Mouse (Mus musculus): ENCODE data around the gene Tmem52b.

Tmem52b gene

GRCm38 (mm10) chr6:129532556-129532941 lies 20.2 kb downstream of the Tmem52b start:
- peak; percentile 33 for DNase-seq

- DNase-seq = peak; percentile 82
Observed at GRCm38 (mm10) chr6:129532942-129533860, 20.8 kb downstream of the Tmem52b start, which contains the start of gene Gabarapl1. Gabarapl1 (plus strand) TSS chr6:129533160.

GRCm38 (mm10) chr6:129534057-129534456 lies 21.7 kb downstream of the Tmem52b start:
- no peak for DNase-seq

GRCm38 (mm10) chr6:129534627-129535190 lies 22.4 kb downstream of the Tmem52b start:
- DNase-seq = no peak

GRCm38 (mm10) chr6:129535723-129536122 lies 23.4 kb downstream of the Tmem52b start:
- DNase-seq = no peak

- no peak for DNase-seq
Observed at GRCm38 (mm10) chr6:129538555-129538954, 26.2 kb downstream of the Tmem52b start.

GRCm38 (mm10) chr6:129541931-129542330 lies 29.6 kb downstream of the Tmem52b start:
- no peak for DNase-seq

GRCm38 (mm10) chr6:129542540-129542939 lies 30.2 kb downstream of the Tmem52b start:
- DNase-seq = no peak

- DNase-seq = peak; percentile 47
Observed at GRCm38 (mm10) chr6:129543709-129544606, 31.6 kb downstream of the Tmem52b start.

GRCm38 (mm10) chr6:129547277-129547676 lies 34.9 kb downstream of the Tmem52b start:
- no peak for DNase-seq

GRCm38 (mm10) chr6:129548009-129548408 lies 35.7 kb downstream of the Tmem52b start:
- DNase-seq = no peak

GRCm38 (mm10) chr6:129557298-129558023 lies 45.1 kb downstream of the Tmem52b start:
- DNase-seq = no peak

- peak; percentile 56 for DNase-seq
Observed at GRCm38 (mm10) chr6:129558946-129559640, 46.7 kb downstream of the Tmem52b start.

GRCm38 (mm10) chr6:129559641-129560027 lies 47.3 kb downstream of the Tmem52b start:
- DNase-seq = no peak

GRCm38 (mm10) chr6:129565257-129565656 lies 52.9 kb downstream of the Tmem52b start:
- no peak for DNase-seq

Measured in right cerebral cortex, postnatal 25 days (tissue).